ENCODE assay signal across 29 mouse cellular contexts in the genomic region with DNA sequence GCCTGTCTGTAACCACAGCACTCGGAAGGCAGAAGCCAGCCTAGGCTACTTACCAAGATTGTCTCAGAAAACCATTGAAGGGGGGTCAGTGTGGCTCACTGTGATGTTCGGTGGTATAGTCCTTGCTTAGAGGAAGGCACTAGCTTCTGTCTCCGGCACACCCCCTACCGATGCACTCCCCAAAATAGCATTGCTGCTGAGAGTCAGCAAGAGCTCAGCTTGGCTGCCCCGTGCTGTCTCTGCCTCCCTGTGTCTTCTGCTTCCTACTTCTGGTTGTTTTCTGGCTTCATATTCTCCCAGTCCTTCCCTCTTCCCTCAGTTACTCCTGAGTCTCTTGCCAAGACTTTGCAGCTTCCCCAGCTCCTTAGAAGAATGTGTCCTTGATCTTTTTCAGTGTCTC. TPM values are rescaled to one million over a fixed set of nuclear protein-coding genes. Genes with fewer than 3 reads are reported as not detected.
A peak's percentile ranks its signal among the peaks of the same experiment; 100 is the strongest.
DNase-seq lines count a peak whose midpoint lies in the region; ATAC-seq lines count a peak whose summit lies in the region.
"Had no signal": no experiment of that assay in that cellular context is flagged by ENCODE, and none has a peak within 500 bp of the region (broad histone marks: within the 10 kb centered on the region; RNA-seq: fewer than 3 reads in every experiment).

No protein-coding gene starts in this region.

- ATAC-seq in megakaryocyte-erythroid progenitor cell, adult 5-6 weeks (replicated peaks; ENCODE audit: low FRiP score, low TSS enrichment, poor library complexity, severe bottlenecking), result no peak
- no peak for ATAC-seq in cerebellum, adult (ENCODE audit: insufficient number of reproducible peaks, low FRiP score, low TSS enrichment)
- ATAC-seq: forebrain, embryonic 15.5 days; intestine, postnatal 0 days; midbrain, embryonic 13.5 days had no signal

- no peak overlapping the region for H3K27ac ChIP-seq in heart, embryonic 10.5 days
- H3K27ac ChIP-seq: embryonic facial prominence, embryonic 12.5 days; forebrain, embryonic 15.5 days; gastrocnemius, adult 2 months; hindbrain, embryonic 14.5 days; kidney, embryonic 15.5 days; limb, embryonic 15.5 days; liver, embryonic 15.5 days; midbrain, embryonic 13.5 days had no signal

- 63% methylated on average over 5 of the region's 5 CpGs for WGBS in heart, embryonic 10.5 days

- H3K4me3 ChIP-seq in heart, embryonic 10.5 days, result no peak overlapping the region
- H3K4me3 ChIP-seq: embryonic facial prominence, embryonic 12.5 days; forebrain, embryonic 15.5 days; gastrocnemius, adult 2 months; kidney, embryonic 15.5 days; limb, embryonic 15.5 days; liver, embryonic 15.5 days; midbrain, embryonic 13.5 days had no signal

- no peaks in the 10 kb centered on the region for H3K4me1 ChIP-seq in heart, embryonic 10.5 days
- H3K4me1 ChIP-seq: embryonic facial prominence, embryonic 12.5 days; forebrain, embryonic 15.5 days; kidney, embryonic 15.5 days; limb, embryonic 15.5 days had no signal

- no peaks in the 10 kb centered on the region for H3K9me3 ChIP-seq in heart, embryonic 10.5 days
- H3K9me3 ChIP-seq: embryonic facial prominence, embryonic 12.5 days; forebrain, embryonic 15.5 days; kidney, embryonic 15.5 days; limb, embryonic 15.5 days; liver, embryonic 15.5 days; midbrain, embryonic 13.5 days had no signal

- peak; percentile 80 for DNase-seq in heart, adult 11 months
- no peak for DNase-seq in heart, embryonic 10.5 days (ENCODE audit: low spot score)
- peak; percentile 81 for DNase-seq in right cerebral cortex, adult 18-20 months
- no peak for DNase-seq in right cerebral cortex, postnatal 25 days
- DNase-seq in layer of hippocampus, postnatal 36 days, result peak; percentile 42 to 46
- DNase-seq: adrenal gland, postnatal 25 days; cerebellum, adult 18-20 months; gastrocnemius, adult 2 months; heart, adult 18-20 months; heart, postnatal 36 days; kidney, postnatal 4 days; thymus, adult 18-20 months; thymus, postnatal 4 days had no signal

- H3K36me3 ChIP-seq in heart, embryonic 10.5 days, result no peaks in the 10 kb centered on the region
- H3K36me3 ChIP-seq: embryonic facial prominence, embryonic 12.5 days; forebrain, embryonic 15.5 days; kidney, embryonic 15.5 days; limb, embryonic 15.5 days; liver, embryonic 15.5 days; midbrain, embryonic 13.5 days had no signal

- H3K27me3 ChIP-seq in heart, embryonic 10.5 days (ENCODE audit: insufficient read depth, poor library complexity, severe bottlenecking), result no peaks in the 10 kb centered on the region; the same call in 1 of the 2 replicates
- H3K27me3 ChIP-seq: embryonic facial prominence, embryonic 12.5 days; forebrain, embryonic 15.5 days; limb, embryonic 15.5 days; midbrain, embryonic 13.5 days had no signal

RNA-seq across cellular contexts. Expression of a gene that starts 15.6 kb away (rescaled TPM):
- polyA plus RNA-seq in heart, embryonic 10.5 days (2016; fragmentation: Nextera tagmentation; extraction: Ambion mirVana), result 1.5 and 2.8 TPM in 2 replicates
- 100 to 1,000 TPM; 148 to 149 TPM for total RNA-seq in layer of hippocampus, postnatal 36 days (2021)
- not detected in 2 replicates for total RNA-seq in megakaryocyte-erythroid progenitor cell, adult 5-6 weeks (2014; fragmentation: Nextera tagmentation)
- 0.08 TPM in 1 of 2 replicates, not detected in the other for total RNA-seq in megakaryocyte-erythroid progenitor cell, adult 5-6 weeks (2017)
- total RNA-seq: CH12.LX had no signal

RNA-seq across cellular contexts. Expression of a gene that starts 26.8 kb away (rescaled TPM):
- polyA plus RNA-seq in heart, embryonic 10.5 days (2016; fragmentation: Nextera tagmentation; extraction: Ambion mirVana), result 0.16 and 0.24 TPM in 2 replicates
- under 1 TPM; 0.27 to 0.30 TPM for total RNA-seq in layer of hippocampus, postnatal 36 days (2021)
- not detected in 2 replicates for total RNA-seq in megakaryocyte-erythroid progenitor cell, adult 5-6 weeks (2014; fragmentation: Nextera tagmentation)
- not detected in 2 replicates for total RNA-seq in megakaryocyte-erythroid progenitor cell, adult 5-6 weeks (2017)
- total RNA-seq: adrenal gland, postnatal 25 days; CH12.LX; common myeloid progenitor, adult 5-6 weeks; MEL had no signal
- polyA plus RNA-seq: limb, embryonic 15.5 days; lung, embryonic 16.5 days; small intestine, adult 2 months had no signal

RNA-seq across cellular contexts. Expression of a gene that starts 44.3 kb away (rescaled TPM):
- 0.09 and 0.19 TPM in 2 replicates for polyA plus RNA-seq in heart, embryonic 10.5 days (2016; fragmentation: Nextera tagmentation; extraction: Ambion mirVana)
- under 1 TPM; 0.48 to 0.92 TPM for total RNA-seq in layer of hippocampus, postnatal 36 days (2021)
- total RNA-seq in megakaryocyte-erythroid progenitor cell, adult 5-6 weeks (2014; fragmentation: Nextera tagmentation), result not detected in 2 replicates
- not detected in 2 replicates for total RNA-seq in megakaryocyte-erythroid progenitor cell, adult 5-6 weeks (2017)
- total RNA-seq: CH12.LX; common myeloid progenitor, adult 5-6 weeks; gastrocnemius, adult 2 months; heart, adult 18-20 months; heart, postnatal 36 days; MEL had no signal
- polyA plus RNA-seq: heart, embryonic 14.5 days; limb, embryonic 15.5 days; liver, embryonic 15.5 days; small intestine, adult 2 months had no signal

RNA-seq across cellular contexts. Expression of a gene that starts 47.2 kb away (rescaled TPM):
- 0.04 TPM in 2 replicates for polyA plus RNA-seq in heart, embryonic 10.5 days (2016; fragmentation: Nextera tagmentation; extraction: Ambion mirVana)
- total RNA-seq in layer of hippocampus, postnatal 36 days (2021), result under 1 TPM in 1 of 2 experiments, not detected in 1; 0.12 TPM
- 0.94 TPM in 1 of 2 replicates, not detected in the other for total RNA-seq in megakaryocyte-erythroid progenitor cell, adult 5-6 weeks (2014; fragmentation: Nextera tagmentation)
- not detected in 2 replicates for total RNA-seq in megakaryocyte-erythroid progenitor cell, adult 5-6 weeks (2017)
- total RNA-seq: adrenal gland, postnatal 25 days; CH12.LX; common myeloid progenitor, adult 5-6 weeks; gastrocnemius, adult 2 months; heart, adult 18-20 months; MEL had no signal
- polyA plus RNA-seq: heart, embryonic 14.5 days; intestine, postnatal 0 days; kidney, embryonic 15.5 days; limb, embryonic 15.5 days; midbrain, embryonic 13.5 days; small intestine, adult 2 months had no signal

RNA-seq across cellular contexts. Expression of a gene that starts 48.7 kb away (rescaled TPM):
- 11.4 and 12.3 TPM in 2 replicates for polyA plus RNA-seq in heart, embryonic 10.5 days (2016; fragmentation: Nextera tagmentation; extraction: Ambion mirVana)
- 100 to 1,000 TPM; 203 to 221 TPM for total RNA-seq in layer of hippocampus, postnatal 36 days (2021)
- total RNA-seq in megakaryocyte-erythroid progenitor cell, adult 5-6 weeks (2014; fragmentation: Nextera tagmentation), result 0.87 and 2.2 TPM in 2 replicates
- total RNA-seq in megakaryocyte-erythroid progenitor cell, adult 5-6 weeks (2017), result 0.09 TPM in 1 of 2 replicates, not detected in the other

Comparison
In these comparisons a context has a peak if more than half of its experiments do, and no peak if none do; other contexts are left out.
1. DNase-seq: peak in heart, adult 11 months (single experiment), right cerebral cortex, adult 18-20 months (single experiment) and layer of hippocampus, postnatal 36 days (2 of 2); none in heart, embryonic 10.5 days (single experiment) and right cerebral cortex, postnatal 25 days (single experiment).
2. RNA of a gene that starts 15.6 kb away (total RNA-seq): 148 to 149 TPM in layer of hippocampus, postnatal 36 days; 0.08 TPM in megakaryocyte-erythroid progenitor cell, adult 5-6 weeks; every median in the first group is over 100 times any median in the second.